Mouse (Mus musculus) bone marrow macrophage, adult 2 months (primary cell): ENCODE measurements around the gene Aamdc. TPM values are rescaled to one million over a fixed set of nuclear protein-coding genes. Genes with fewer than 3 reads are reported as not detected.
A peak's percentile ranks its signal among the peaks of the same experiment; 100 is the strongest.

Source experiments
- H3K27ac ChIP-seq: 2 replicates; pipeline ENCODE4 v1.5.1; 2012; ENCODE audit warnings: low read depth, low read length; ENCODE audit not compliant: insufficient read depth
- H3K4me1 ChIP-seq: 2 replicates; pipeline ENCODE4 v1.6.1; 2012; ENCODE audit warnings: low read length; ENCODE audit not compliant: control insufficient read depth, insufficient read depth
- H3K4me3 ChIP-seq: 2 replicates; pipeline ENCODE4 v1.5.1; 2012; ENCODE audit warnings: mild to moderate bottlenecking, low read length, moderate library complexity; ENCODE audit not compliant: insufficient read depth
- CTCF ChIP-seq: IDR thresholded peaks from 2 replicates; pipeline ENCODE4 v1.5.1; 2012; ENCODE audit warnings: low read depth, mild to moderate bottlenecking, low read length, moderate library complexity
- POLR2A ChIP-seq: IDR thresholded peaks from 2 replicates; pipeline ENCODE4 v1.6.1; 2012; ENCODE audit warnings: mild to moderate bottlenecking, low read depth, low read length, borderline replicate concordance
- polyA plus RNA-seq: library from polyadenylated mRNA; stranded (reverse); fragments of >200 nt; gene quantifications from 2 replicates; pipeline ENCODE4 v1.2.4, GENCODE M21; 2012; ENCODE audit not compliant: missing spikeins, insufficient read depth, insufficient read length

Gene Aamdc
- polyA plus RNA-seq, 1 experiment = 15.9 TPM

- H3K4me1 ChIP-seq = no peaks in the 10 kb centered on the region; the same call in 1 of the 2 replicates
- peak overlapping the region; percentile 79 for H3K27ac ChIP-seq
- peak overlapping the region; percentile 84 for H3K4me3 ChIP-seq
- TF ChIP-seq POLR2A (no peak), CTCF (no peak)
Observed at GRCm38 (mm10) chr7:97580843-97581214, 1.5 kb upstream of the Aamdc start.

DNA sequence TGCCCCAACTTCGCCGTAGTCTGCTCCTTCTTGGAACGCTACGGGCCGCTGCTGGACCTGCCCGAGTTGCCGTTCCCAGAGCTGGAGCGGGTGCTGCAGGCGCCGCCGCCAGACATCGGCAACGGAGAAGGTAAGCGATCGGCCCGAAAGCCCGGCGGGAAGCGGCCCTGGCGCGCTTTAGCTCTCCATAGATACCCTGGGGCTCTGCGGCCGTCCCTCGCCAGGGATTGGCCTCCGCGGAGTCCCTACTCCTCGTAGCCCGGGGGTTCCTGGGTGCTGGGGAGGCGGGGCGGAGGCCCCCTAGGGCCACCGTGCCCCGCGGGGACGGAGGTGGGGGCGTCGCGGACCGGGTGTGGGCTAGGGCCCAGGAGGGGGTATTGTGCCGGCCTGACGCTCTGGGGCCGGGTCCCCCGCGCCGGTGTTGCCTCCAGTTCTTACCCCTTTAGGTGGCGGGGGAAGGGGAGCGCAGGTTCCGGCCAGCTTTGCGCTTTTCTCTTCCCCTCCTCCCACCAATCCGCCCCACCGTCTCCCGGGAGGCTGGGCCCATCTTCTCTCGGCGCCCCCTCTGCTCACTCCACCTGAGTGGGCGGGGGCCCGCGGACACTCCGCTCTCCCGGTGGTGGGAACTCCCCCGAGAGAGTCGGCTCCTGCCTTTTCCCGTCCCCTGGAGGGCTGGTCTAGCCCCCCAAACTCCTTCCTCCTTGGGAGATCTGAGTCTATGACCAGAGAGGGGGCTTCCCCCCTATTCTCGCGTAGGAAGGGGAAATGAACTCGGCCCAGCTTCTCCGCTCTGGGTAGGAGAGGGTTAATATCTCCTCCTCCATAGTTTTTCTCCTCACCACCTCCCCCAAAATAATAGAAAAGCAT lies 912 bp upstream of the Aamdc start:
- no peaks in the 10 kb centered on the region; the same call in 1 of the 2 replicates for H3K4me1 ChIP-seq
- H3K27ac ChIP-seq = peak overlapping the region; percentile 79
- TF ChIP-seq POLR2A (peak; percentile 68; the same call in 1 of the 2 replicates), CTCF (no peak)
- peak overlapping the region; percentile 84 for H3K4me3 ChIP-seq

- TF ChIP-seq POLR2A (no peak), CTCF (no peak)
- Histone ChIP-seq H3K4me3 (peak overlapping the region; percentile 84), H3K27ac (no peak overlapping the region)
Observed at GRCm38 (mm10) chr7:97578361-97579066, 783 bp downstream of the Aamdc start.

DNA sequence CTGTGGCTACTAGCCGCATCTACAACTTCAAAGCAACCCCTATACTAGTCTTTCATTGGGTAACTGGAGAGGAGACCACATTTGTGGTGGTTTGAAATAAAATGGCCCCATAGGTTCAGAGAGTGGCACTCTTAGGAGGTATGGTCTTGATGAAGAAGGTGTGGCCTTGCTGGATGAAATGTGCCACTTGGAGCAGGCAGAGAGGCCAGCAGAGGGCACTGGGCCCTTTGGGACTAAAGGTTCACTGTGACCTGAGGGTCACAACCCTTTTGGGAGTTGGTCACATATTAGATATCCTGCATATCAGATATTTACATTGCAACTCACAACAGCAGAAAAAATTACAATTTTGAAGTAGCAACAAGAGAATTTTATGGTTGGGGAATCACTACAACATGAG lies 8.9 kb downstream of the Aamdc start:
- TF ChIP-seq CTCF (peak; percentile 35; the same call in 1 of the 2 replicates), POLR2A (no peak)
- Histone ChIP-seq H3K27ac (no peak overlapping the region), H3K4me3 (no peak overlapping the region), H3K4me1 (no peaks in the 10 kb centered on the region)

More at GRCm38 (mm10) chr7:97578361-97579066, 783 bp downstream of the Aamdc start:
- H3K4me1 ChIP-seq = no peaks in the 10 kb centered on the region

DNA sequence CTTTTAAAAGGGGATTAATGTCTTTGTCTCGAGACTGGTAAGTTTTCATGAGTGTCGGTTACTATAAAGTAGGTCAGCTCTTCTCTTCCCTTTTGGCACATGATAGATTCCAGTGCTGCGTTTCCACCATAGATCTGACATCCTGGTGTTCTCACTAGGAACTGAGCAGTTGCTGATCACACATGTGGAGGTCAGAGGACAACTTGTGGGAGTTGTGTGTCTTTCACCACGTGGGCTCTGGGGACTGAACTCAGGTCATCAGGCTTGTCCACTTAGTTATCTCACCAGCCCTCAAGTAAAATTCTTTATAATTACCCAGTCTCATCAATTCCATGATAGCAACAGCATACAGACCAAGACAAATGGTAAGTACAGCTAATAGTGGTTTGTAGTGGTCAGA lies 9.9 kb downstream of the Aamdc start:
- H3K4me3 ChIP-seq = no peak overlapping the region
- no peak overlapping the region for H3K27ac ChIP-seq
- TF ChIP-seq POLR2A = no peak
- TF ChIP-seq CTCF = no peak
- H3K4me1 ChIP-seq = no peaks in the 10 kb centered on the region

DNA sequence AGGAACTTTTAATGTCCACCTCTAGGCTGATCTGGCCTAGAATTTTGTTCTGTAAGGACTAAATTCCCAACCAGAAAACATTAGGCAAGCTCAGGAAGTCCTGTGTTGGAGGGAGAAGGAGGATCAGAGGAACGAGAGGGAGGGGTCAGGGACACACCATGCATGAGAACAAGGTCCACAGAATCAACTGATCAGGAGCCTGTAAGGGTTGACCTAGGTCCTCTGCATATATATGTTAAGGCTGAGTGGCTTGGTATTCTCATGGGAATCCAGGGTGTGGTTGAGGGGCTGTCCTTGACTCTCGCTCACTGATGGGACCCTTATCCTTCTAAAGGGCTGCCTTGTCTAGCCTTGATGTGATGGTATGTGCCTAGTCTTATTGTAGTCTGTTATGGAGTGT lies 15.7 kb downstream of the Aamdc start:
- TF ChIP-seq CTCF (no peak), POLR2A (no peak)
- no peak overlapping the region for H3K27ac ChIP-seq

DNA sequence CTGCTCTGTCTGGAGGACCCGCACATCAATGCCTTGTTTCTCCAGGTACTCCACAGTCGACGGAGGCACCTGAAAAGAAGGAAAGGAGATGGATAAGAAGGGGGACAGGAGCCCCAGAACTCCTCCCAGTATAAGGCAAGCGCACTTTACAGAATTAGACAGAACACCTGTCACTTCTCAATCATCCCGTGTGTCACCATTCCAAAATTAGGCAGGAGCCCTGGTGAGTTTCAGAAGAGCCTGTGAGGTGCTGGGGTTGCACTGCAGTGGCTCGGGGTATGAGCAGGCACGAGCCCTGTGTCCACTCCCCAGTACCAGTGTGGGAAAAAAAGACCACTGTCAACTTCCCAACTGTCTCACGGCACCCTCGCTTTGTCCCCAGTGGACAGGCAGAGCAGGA lies 28.6 kb downstream of the Aamdc start:
- no peak overlapping the region for H3K27ac ChIP-seq
- no peaks in the 10 kb centered on the region for H3K4me1 ChIP-seq
- TF ChIP-seq CTCF (no peak), POLR2A (no peak)
- no peak overlapping the region for H3K4me3 ChIP-seq

More for the DNA sequence above, 15.7 kb downstream of the Aamdc start:
- no peak overlapping the region for H3K4me3 ChIP-seq
- no peaks in the 10 kb centered on the region for H3K4me1 ChIP-seq

DNA sequence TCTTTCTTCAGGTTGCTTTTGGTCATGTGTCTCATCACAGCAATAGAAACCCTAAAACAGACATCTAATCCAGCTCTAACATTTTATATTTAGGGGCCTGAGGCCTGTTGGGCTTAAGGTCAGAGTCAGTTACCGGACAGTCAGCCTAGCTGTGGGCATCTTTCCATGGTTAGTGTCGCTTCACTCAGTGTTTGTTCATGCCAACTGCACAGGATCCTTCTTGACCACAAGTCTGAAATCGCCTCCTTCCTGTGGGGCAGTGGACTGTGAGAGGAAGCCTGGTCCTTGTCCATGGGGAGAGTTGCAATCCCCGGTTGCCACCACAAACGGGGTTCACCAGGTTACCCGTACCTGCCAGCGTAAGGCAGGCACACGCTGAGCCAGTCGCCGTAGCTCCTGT lies 30.0 kb downstream of the Aamdc start:
- H3K27ac ChIP-seq = no peak overlapping the region
- no peaks in the 10 kb centered on the region for H3K4me1 ChIP-seq
- no peak for TF ChIP-seq POLR2A
- TF ChIP-seq CTCF = no peak
- no peak overlapping the region for H3K4me3 ChIP-seq

- Histone ChIP-seq H3K4me1 (no peaks in the 10 kb centered on the region), H3K4me3 (no peak overlapping the region), H3K27ac (no peak overlapping the region)
- no peak for TF ChIP-seq CTCF
- TF ChIP-seq POLR2A = no peak
Observed at GRCm38 (mm10) chr7:97546462-97546861, 32.8 kb downstream of the Aamdc start.

- no peak overlapping the region for H3K4me3 ChIP-seq
- no peak overlapping the region for H3K27ac ChIP-seq
- TF ChIP-seq CTCF = no peak
- TF ChIP-seq POLR2A = no peak
- H3K4me1 ChIP-seq = no peaks in the 10 kb centered on the region
Observed at GRCm38 (mm10) chr7:97536571-97536970, 42.7 kb downstream of the Aamdc start.
